Mouse (Mus musculus): ENCODE results near the gene Zfp119b.

- TF ChIP-seq REST (IDR thresholded peaks at IDR 0.05; ENCODE audit: insufficient read depth, insufficient read length) (no peak), MYOG (IDR thresholded peaks at IDR 0.05; ENCODE audit: control insufficient read depth in 1 of 3, insufficient read depth in 1 of 3, insufficient read length in 2 of 3, low read depth in 2 of 3) (no peak), TCF12 (IDR thresholded peaks at IDR 0.05; ENCODE audit: insufficient read depth, poor library complexity, severe bottlenecking) (no peak), POLR2A (IDR thresholded peaks at IDR 0.05; ENCODE audit: insufficient read length, low read depth) (no peak), MYOD1 (IDR thresholded peaks at IDR 0.05; ENCODE audit: control insufficient read depth in 1 of 3, insufficient read length in 2 of 3, low read depth in 2 of 3) (no peak), USF1 (IDR thresholded peaks at IDR 0.05; ENCODE audit: low read depth) (no peak), CEBPB (IDR thresholded peaks at IDR 0.05; ENCODE audit: insufficient read depth, poor library complexity, severe bottlenecking) (no peak)
These were observed 13.9 kb upstream of the Zfp119b start for GRCm38 (mm10) chr17:55963171-55963570.
